Comparison of ENCODE assay signal across 27 mouse cellular contexts in genomic region chr14:93058799-93059198, GRCm38 (mm10).
"Had no signal": no experiment of that assay in that cellular context is flagged by ENCODE, and none has a peak within 500 bp of the region (broad histone marks: within the 10 kb centered on the region; RNA-seq: fewer than 3 reads in every experiment).

No protein-coding gene starts in this region.

- H3K4me3 ChIP-seq: embryonic facial prominence, embryonic 10.5 days; embryonic facial prominence, embryonic 12.5 days; embryonic facial prominence, embryonic 13.5 days; embryonic facial prominence, embryonic 15.5 days; erythroblast, embryonic 14.5 days; forebrain, embryonic 10.5 days; forebrain, embryonic 12.5 days; forebrain, embryonic 13.5 days; forebrain, embryonic 15.5 days; gastrocnemius, adult 2 months; heart, adult 2 months; heart, embryonic 10.5 days had no signal

- H3K36me3 ChIP-seq: embryonic facial prominence, embryonic 10.5 days; embryonic facial prominence, embryonic 12.5 days; embryonic facial prominence, embryonic 13.5 days; embryonic facial prominence, embryonic 15.5 days; forebrain, embryonic 10.5 days; forebrain, embryonic 12.5 days; forebrain, embryonic 15.5 days; heart, embryonic 10.5 days had no signal

- DNase-seq: cerebellum, adult 8-10 months; cerebellum, adult 9-10 months; cerebellum, adult 9-11 months; cerebellum, postnatal 10 days; cerebellum, postnatal 14 days; cerebellum, postnatal 25 days; cerebellum, postnatal 36 days; embryo, embryonic 11 days; forebrain, postnatal 0 days; gastrocnemius, adult 2 months; gastrocnemius, postnatal 10 days; gastrocnemius, postnatal 14 days; gastrocnemius, postnatal 25 days; gastrocnemius, postnatal 36 days; heart, adult 2 months had no signal

- H3K27me3 ChIP-seq: embryonic facial prominence, embryonic 12.5 days; embryonic facial prominence, embryonic 13.5 days; embryonic facial prominence, embryonic 15.5 days; forebrain, embryonic 12.5 days; forebrain, embryonic 13.5 days; forebrain, embryonic 15.5 days had no signal

- H3K27ac ChIP-seq: embryonic facial prominence, embryonic 10.5 days; embryonic facial prominence, embryonic 12.5 days; embryonic facial prominence, embryonic 13.5 days; embryonic facial prominence, embryonic 15.5 days; forebrain, embryonic 10.5 days; forebrain, embryonic 12.5 days; forebrain, embryonic 13.5 days; forebrain, embryonic 15.5 days; gastrocnemius, adult 2 months; heart, adult 2 months; heart, embryonic 10.5 days had no signal

- H3K9me3 ChIP-seq: embryonic facial prominence, embryonic 10.5 days; embryonic facial prominence, embryonic 12.5 days; embryonic facial prominence, embryonic 13.5 days; embryonic facial prominence, embryonic 15.5 days; forebrain, embryonic 10.5 days; forebrain, embryonic 12.5 days; forebrain, embryonic 13.5 days; forebrain, embryonic 15.5 days; heart, embryonic 10.5 days had no signal

- H3K4me2 ChIP-seq: embryonic facial prominence, embryonic 12.5 days; embryonic facial prominence, embryonic 13.5 days; embryonic facial prominence, embryonic 15.5 days; forebrain, embryonic 12.5 days; forebrain, embryonic 13.5 days; forebrain, embryonic 15.5 days had no signal

- H3K4me1 ChIP-seq: embryonic facial prominence, embryonic 10.5 days; embryonic facial prominence, embryonic 12.5 days; embryonic facial prominence, embryonic 15.5 days; forebrain, embryonic 12.5 days; heart, embryonic 10.5 days had no signal

- H3K9ac ChIP-seq: embryonic facial prominence, embryonic 12.5 days; embryonic facial prominence, embryonic 13.5 days; embryonic facial prominence, embryonic 15.5 days; forebrain, embryonic 12.5 days; forebrain, embryonic 13.5 days; forebrain, embryonic 15.5 days; forebrain, postnatal 0 days had no signal

- ATAC-seq: forebrain, embryonic 13.5 days; forebrain, embryonic 14.5 days; forebrain, embryonic 15.5 days; forebrain, embryonic 16.5 days; forebrain, postnatal 0 days had no signal
